Mouse (Mus musculus) megakaryocyte-erythroid progenitor cell, adult 5 weeks (primary cell): ENCODE results near the gene Arf5. TPM values are rescaled to one million over a fixed set of nuclear protein-coding genes. Genes with fewer than 3 reads are reported as not detected.

Experiments
- polyA plus RNA-seq: library from polyadenylated mRNA; stranded (reverse); fragments of >175 nt; gene quantifications from 2 replicates; pipeline ENCODE4 v1.2.3, GENCODE M21; 2012

The Arf5 gene
- polyA plus RNA-seq, result 376 and 447 TPM in 2 replicates

GRCm38 (mm10) chr6:28423313-28423712 is at the start of gene Arf5:
TSS of gene Arf5 (plus strand) at chr6:28423560.

GRCm38 (mm10) chr6:28397681-28398203 is 25.6 kb upstream of the Arf5 start, which contains the start of gene Zfp800:
TSS of gene Zfp800 (minus strand) at chr6:28398005.

DNA sequence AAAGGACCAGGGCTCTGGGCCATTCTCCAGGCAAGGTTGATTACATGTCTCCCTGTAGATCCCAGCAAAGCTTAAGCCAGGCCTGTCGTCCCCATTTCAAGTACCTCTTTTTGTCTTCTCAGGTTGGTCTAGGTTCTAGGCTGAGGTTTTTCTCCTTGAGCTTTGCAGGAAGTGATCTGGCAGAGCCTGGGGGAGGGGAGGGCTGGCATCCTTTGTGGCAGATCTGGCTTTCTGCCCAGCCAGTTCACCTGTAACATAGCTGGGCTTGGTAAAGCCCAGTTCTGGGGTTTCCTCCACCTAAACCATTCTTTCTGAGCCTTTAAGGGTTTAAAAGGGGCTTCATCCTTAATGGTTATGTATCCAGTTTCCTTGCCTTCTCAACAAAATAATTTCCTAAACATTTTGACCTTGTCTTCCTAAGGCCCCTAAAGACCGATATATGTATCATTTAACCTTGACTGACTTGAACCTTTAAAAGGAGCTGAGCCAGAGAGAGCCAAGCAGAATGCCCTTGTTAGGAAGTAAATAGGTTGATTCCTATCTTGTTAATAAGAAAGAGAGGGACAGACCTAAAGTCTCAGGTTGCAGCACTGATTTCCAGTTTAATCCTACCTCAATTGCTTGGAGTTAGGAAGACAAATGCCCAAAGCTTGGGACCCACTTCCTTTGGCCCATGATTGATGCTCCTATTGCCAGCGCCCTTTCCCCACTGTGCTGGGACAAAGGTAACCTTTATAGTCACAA is 3.9 kb downstream of the Arf5 start, which contains the start of gene Fscn3:
Gene Fscn3, plus strand, starts transcription at position 694 of the 744 bp plus-strand sequence.

GRCm38 (mm10) chr6:28428290-28428689 is 4.9 kb downstream of the Arf5 start, which contains the start of gene Gcc1:
TSS of gene Gcc1 (minus strand) at chr6:28428390.

GRCm38 (mm10) chr6:28449253-28449652 is 25.9 kb downstream of the Arf5 start, which contains the start of gene Pax4:
TSS of gene Pax4 (minus strand) at chr6:28449353.

GRCm38 (mm10) chr6:28474839-28475238 is 51.5 kb downstream of the Arf5 start, which contains the start of gene Snd1:
TSS of gene Snd1 (plus strand) at chr6:28475139.

Other genes starting within 250 kb of the Arf5 start
- 37.0 and 44.9 TPM in 2 replicates for gene Zfp800, start 25.6 kb upstream of the Arf5 start, polyA plus RNA-seq
- gene Fscn3, start 4.2 kb downstream of the Arf5 start, polyA plus RNA-seq, result not detected in 2 replicates
- gene Gcc1, start 4.8 kb downstream of the Arf5 start, polyA plus RNA-seq, result 6.3 and 9.4 TPM in 2 replicates
- gene Pax4, start 25.8 kb downstream of the Arf5 start, polyA plus RNA-seq, result not detected in 2 replicates
- 133 and 156 TPM in 2 replicates for gene Snd1, start 51.6 kb downstream of the Arf5 start, polyA plus RNA-seq